Mouse (Mus musculus) embryo, embryonic 11.5 days (tissue): Measurements from ENCODE around the gene Bach2.

Experiments used
- DNase-seq: peaks from one replicate; pipeline ENCODE4 v3.0.0-alpha.2; 2012; ENCODE audit warnings: low read depth, low spot score

Bach2 gene

GRCm38 (mm10) chr4:32526228-32526836 is 287.7 kb downstream of the Bach2 start:
- DNase-seq: no peak

- DNase-seq: no peak
These were observed 290.9 kb downstream of the Bach2 start for GRCm38 (mm10) chr4:32529443-32529995.

GRCm38 (mm10) chr4:32530421-32530920 is 291.9 kb downstream of the Bach2 start:
- no peak for DNase-seq

GRCm38 (mm10) chr4:32530921-32531846 is 292.6 kb downstream of the Bach2 start:
- DNase-seq: peak; percentile 60

GRCm38 (mm10) chr4:32532079-32532478 is 293.5 kb downstream of the Bach2 start:
- no peak for DNase-seq

- no peak for DNase-seq
These were observed 295.1 kb downstream of the Bach2 start for GRCm38 (mm10) chr4:32533735-32534134.

GRCm38 (mm10) chr4:32535626-32536025 is 297.0 kb downstream of the Bach2 start:
- DNase-seq: no peak

- no peak for DNase-seq
These were observed 298.4 kb downstream of the Bach2 start for GRCm38 (mm10) chr4:32536870-32537508.

GRCm38 (mm10) chr4:32538088-32538487 is 299.5 kb downstream of the Bach2 start:
- peak; percentile 66 for DNase-seq

GRCm38 (mm10) chr4:32538488-32538887 is 299.9 kb downstream of the Bach2 start:
- no peak for DNase-seq

GRCm38 (mm10) chr4:32538987-32539386 is 300.4 kb downstream of the Bach2 start:
- DNase-seq: no peak

GRCm38 (mm10) chr4:32544821-32545545 is 306.4 kb downstream of the Bach2 start:
- no peak for DNase-seq

- no peak for DNase-seq
These were observed 306.9 kb downstream of the Bach2 start for GRCm38 (mm10) chr4:32545548-32545947.

- no peak for DNase-seq
These were observed 310.5 kb downstream of the Bach2 start for GRCm38 (mm10) chr4:32549150-32549549.

- DNase-seq: no peak
These were observed 312.7 kb downstream of the Bach2 start for GRCm38 (mm10) chr4:32551337-32551736.

- DNase-seq: no peak
These were observed 316.9 kb downstream of the Bach2 start for GRCm38 (mm10) chr4:32555506-32555905.

- peak; percentile 44 for DNase-seq
These were observed 321.6 kb downstream of the Bach2 start for GRCm38 (mm10) chr4:32560246-32560645.

- DNase-seq: no peak
These were observed 322.3 kb downstream of the Bach2 start for GRCm38 (mm10) chr4:32560724-32561554.

- DNase-seq: no peak
These were observed 323.0 kb downstream of the Bach2 start for GRCm38 (mm10) chr4:32561555-32562095.
